Mouse (Mus musculus) right cerebral cortex, postnatal 4 days (tissue): Measurements from ENCODE around the gene Gm8122.
A peak's percentile ranks its signal among the peaks of the same experiment; 100 is the strongest.
"Not testable (repeated sequence)": the region's sequence is repeated elsewhere in the genome, so short reads cannot be mapped to it uniquely, and the experiment has no call there.

ENCODE experiments used
- DNase-seq: peaks from one replicate; pipeline ENCODE4 v3.0.0-alpha.2; 2022

Gm8122 gene

DNA sequence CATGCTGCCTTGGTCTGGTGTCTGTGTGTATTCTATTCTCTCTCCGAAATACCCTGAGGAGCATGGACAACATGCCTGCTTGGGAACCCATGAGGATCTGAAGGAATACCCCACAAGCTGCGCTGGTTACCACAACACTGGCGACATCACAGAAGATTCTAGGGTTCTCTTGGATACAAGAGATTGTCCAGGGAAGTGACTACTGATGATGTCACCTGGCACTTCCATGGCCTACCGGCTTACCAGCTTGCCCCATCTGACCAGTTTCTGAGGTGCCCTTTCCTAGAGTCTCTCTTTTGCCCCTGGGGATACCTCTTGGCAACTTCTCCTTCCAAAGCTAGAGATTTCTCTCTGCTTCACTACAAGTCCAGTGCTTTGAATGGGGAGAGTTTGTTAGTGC is at the start of gene Gm8122:
Gene Gm8122, minus strand, starts transcription at position 101 of the 400 bp plus-strand sequence.
- not testable (repeated sequence) for DNase-seq

DNA sequence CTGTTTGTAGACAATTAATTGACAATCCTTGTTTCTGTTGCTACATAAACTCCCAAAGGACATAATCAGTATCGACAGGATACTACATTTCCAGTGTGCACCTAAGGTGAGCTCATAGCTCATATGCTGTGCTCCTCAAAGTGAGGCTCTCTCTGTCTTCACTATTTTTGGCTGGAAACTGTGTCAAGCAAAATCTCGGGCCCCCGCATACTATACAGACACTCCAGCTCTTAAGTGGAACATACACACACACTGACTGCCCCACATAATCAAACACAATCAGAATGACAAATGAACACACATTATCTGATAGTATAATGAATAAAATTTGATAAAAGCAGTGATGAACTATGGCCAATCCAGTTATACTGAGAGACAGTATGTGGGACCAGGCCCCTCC is 43.6 kb upstream of the Gm8122 start:
- DNase-seq = not testable (repeated sequence)

DNA sequence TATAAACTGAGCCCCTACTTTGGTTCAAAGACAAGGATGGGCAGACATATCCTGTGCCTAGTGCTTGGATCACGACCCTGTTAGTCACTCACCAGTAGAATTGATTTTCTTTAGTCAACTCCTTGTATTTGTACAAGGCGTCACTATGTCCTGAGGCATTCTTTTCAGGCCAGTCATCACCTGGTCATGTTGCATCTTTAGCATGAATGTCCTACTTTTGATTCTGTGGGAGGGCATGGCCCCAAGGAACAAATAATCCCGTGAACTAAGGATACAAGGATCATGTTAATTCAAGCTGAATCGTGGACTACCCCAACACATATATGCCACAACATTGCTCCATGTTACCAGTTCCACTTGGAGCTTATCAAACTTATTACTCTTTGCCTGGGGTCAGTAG is 43.0 kb upstream of the Gm8122 start:
- DNase-seq = not testable (repeated sequence)

- not testable (repeated sequence) for DNase-seq
Measured at GRCm38 (mm10) chr14:43277468-43277867, 42.4 kb upstream of the Gm8122 start.

- DNase-seq = not testable (repeated sequence)
Measured at GRCm38 (mm10) chr14:43275752-43276151, 40.6 kb upstream of the Gm8122 start.

DNA sequence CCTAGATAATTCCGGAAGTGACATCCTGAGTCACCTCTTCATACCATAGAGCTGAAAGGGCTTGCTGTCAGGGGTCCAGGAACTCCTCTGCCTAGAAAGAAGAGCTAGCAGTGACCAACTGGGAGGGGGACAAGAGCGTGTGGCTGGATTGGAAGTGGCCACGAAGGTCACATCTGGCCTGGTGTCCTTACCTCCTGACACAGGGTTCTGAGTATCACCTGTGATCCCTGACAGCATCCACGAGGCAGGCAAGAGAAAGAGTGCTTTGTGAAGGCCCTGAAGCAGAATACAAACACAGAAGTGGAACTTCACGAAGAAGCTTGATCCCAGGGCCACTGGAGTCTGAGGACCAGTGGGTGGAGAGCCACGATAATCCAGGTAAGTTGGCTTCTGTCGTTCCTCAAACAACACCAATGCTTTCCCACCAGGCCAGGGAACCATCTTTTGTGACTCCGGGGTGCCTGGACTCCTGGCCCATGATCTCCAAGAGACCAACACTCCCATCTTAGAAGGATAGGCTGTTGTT is 39.9 kb upstream of the Gm8122 start, which contains the start of gene Gm9732:
Gene Gm9732, plus strand, starts transcription at position 51 of the 526 bp plus-strand sequence.
- DNase-seq = not testable (repeated sequence)

DNA sequence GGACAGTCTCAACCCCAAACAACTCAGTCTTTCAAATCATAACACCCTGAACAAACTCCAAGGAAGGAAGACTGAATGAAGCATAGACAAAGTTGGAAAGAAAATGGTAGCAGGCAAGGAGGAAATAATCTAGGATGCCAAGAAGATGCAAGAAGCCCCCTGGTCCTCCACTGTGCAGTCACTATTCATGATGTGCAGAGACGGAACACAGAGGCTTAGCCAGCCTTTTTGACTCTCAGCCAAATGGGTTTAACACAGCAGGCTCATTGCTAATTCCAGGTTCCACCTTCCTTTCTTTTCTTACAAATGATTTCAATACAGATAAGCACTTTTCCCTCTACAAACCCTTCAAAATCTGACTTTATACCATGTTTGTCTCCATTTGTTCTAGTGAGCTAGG is 38.1 kb upstream of the Gm8122 start:
- DNase-seq = not testable (repeated sequence)

DNA sequence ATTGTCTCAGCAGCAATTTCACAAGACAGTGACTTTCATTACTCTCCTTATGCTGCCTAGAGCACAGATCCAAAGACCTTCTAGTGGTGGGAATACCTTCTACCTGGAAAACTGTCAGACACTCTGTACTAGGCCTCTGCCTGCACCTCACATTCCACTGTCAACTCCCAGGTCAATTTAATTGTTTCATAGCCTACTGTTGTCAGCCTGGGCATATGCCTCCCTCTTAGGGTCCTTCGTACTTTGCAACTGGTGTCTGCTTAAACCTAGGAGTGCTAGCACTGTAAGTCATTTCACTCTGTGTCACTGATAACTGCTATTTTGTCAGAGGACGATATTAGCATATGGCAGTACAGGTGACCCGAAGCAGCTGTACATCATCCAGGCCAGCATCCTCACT is 34.1 kb upstream of the Gm8122 start:
- not testable (repeated sequence) for DNase-seq

- not testable (repeated sequence) for DNase-seq
Measured at GRCm38 (mm10) chr14:43268521-43269084, 33.5 kb upstream of the Gm8122 start.

DNA sequence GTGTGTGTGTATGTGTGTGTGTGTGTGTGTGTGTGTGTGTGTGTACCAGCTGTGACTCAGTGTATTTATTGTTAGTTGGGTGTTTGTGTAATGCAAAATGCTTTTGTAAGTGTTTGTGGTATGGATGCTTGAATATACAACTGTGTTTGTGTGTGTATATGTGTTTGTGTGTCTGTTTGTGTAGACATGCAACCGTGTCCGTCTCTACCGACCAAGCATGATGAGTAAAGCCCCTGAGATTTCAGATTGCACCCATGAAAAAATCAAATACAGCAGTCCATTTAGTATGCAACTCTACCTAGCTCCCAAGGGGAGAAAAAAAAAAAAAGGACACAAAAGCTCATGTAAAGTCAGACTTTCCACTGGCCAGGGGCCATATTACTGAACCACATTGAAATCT is 28.3 kb upstream of the Gm8122 start:
- not testable (repeated sequence) for DNase-seq

DNA sequence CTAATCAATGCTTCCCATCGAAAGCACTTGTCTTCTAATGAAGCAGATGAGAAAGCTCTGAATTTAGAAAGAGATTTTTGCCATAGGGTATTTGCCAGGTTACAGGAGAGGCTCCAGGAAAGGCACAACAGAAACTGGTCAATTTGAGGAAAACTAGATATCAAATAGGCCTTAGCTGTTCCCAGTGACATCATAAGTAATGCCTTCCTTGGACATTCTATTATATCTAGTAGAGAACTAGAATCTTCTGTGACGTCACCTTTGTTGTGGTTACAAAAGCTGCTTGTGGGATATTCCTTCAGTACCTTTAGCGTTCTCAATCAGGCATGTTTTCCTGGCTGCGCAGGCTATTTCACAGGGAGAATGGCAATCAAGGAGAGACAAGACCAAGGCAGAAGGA is 23.2 kb upstream of the Gm8122 start, which contains the start of gene Gm8126:
Gene Gm8126, plus strand, starts transcription at position 301 of the 400 bp plus-strand sequence.
- DNase-seq = not testable (repeated sequence)

GRCm38 (mm10) chr14:43256511-43256910 is 21.4 kb upstream of the Gm8122 start:
- not testable (repeated sequence) for DNase-seq

DNA sequence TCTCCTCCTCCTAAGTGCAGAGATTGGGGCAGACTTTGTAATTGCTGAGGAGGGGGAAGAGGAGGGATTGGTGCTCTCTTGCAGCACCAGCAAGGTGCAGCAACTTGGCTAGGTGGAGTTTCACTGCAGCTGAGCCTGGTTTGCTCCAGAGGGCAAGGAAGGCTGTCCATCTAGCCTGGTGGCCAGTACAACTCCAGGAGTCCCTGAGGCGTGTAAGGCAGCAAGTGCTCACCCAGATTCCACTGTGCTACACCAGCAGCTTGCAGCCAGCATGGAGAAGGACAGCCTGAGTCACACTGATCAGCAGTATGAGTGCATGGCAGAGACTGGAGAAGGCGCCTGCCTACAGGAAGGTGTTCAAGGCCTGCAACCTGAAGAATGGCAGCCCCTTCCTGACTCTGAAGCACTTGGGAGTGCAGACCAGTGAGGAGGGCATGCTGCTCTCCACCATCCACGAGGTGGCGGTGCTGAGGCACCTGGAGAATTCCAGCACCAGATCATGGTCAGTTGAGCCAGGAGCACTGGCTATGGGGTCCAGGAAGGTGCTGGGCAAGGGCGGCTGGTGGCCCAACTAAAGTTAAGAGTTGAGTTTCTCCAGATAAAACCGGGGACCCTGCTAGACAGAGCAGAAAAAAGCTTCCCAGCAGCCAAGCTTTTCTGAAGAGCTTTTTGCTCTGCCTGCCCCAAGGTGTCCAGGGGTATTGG is 15.6 kb upstream of the Gm8122 start:
- DNase-seq = not testable (repeated sequence)

GRCm38 (mm10) chr14:43249611-43250170 is 14.6 kb upstream of the Gm8122 start:
- DNase-seq = peak; percentile 7

DNA sequence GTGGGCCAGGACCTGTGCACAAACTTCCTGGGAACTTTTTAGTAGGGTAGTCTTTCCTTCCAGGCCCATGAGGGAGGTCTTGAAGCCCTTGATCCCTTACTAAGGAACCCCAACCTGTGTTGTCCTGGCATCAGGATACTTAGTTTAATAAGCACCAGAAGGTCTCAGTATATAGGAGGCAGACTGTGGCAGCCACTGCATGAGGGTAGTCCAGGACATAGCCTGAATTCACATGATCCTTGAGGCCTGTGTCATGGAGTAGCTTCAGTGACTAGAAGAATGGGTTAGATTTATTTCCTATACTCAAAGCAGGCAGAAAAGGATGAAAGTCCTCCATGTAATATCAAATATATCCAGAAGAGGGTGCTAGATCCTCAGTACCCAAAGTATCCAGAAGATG is 2.7 kb upstream of the Gm8122 start:
- not testable (repeated sequence) for DNase-seq
